Mouse (Mus musculus) forebrain, postnatal 0 days (tissue): ENCODE measurements around the gene Git2. TPM values are rescaled to one million over a fixed set of nuclear protein-coding genes. Genes with fewer than 3 reads are reported as not detected.

Source experiments
- ATAC-seq: fragments of 200-750 bp; cut with Nextera tagmentation; 2 replicates; pipeline ENCODE4 v1.8.0; 2017; ENCODE audit warnings: mild to moderate bottlenecking, moderate library complexity
- DNase-seq: peaks from one replicate; pipeline ENCODE4 v3.0.0-alpha.2; 2015
- H3K27ac ChIP-seq: fragments of 300-500 bp; sonication (generic); 2 replicates; pipeline ENCODE4 v1.5.1; 2014; ENCODE audit warnings: low read depth, mild to moderate bottlenecking, antibody characterized with exemption, low read length, moderate library complexity, mixed read lengths
- H3K27me3 ChIP-seq: fragments of 300-500 bp; sonication (generic); 2 replicates; pipeline ENCODE4 v1.6.1; 2014; ENCODE audit warnings: mild to moderate bottlenecking, low read length, mixed read lengths; ENCODE audit not compliant: insufficient read depth
- H3K36me3 ChIP-seq: fragments of 300-500 bp; sonication (generic); 2 replicates; pipeline ENCODE4 v1.6.1; 2014; ENCODE audit warnings: mild to moderate bottlenecking, moderate library complexity; ENCODE audit not compliant: insufficient read depth
- H3K4me1 ChIP-seq: fragments of 300-500 bp; sonication (generic); 2 replicates; pipeline ENCODE4 v1.6.1; 2014; ENCODE audit warnings: antibody characterized with exemption; ENCODE audit not compliant: insufficient read depth
- H3K4me2 ChIP-seq: fragments of 300-500 bp; sonication (generic); 2 replicates; pipeline ENCODE4 v1.6.1; 2014; ENCODE audit warnings: low read depth, mild to moderate bottlenecking, moderate library complexity
- H3K4me3 ChIP-seq: fragments of 300-500 bp; sonication (generic); 2 replicates; pipeline ENCODE4 v1.5.1; 2014; ENCODE audit warnings: low read depth, low read length, mixed read lengths
- H3K9ac ChIP-seq: fragments of 300-500 bp; sonication (generic); 2 replicates; pipeline ENCODE4 v1.6.1; 2014; ENCODE audit warnings: mild to moderate bottlenecking
- H3K9me3 ChIP-seq: fragments of 300-500 bp; sonication (generic); 2 replicates; pipeline ENCODE4 v1.6.1; 2016; ENCODE audit warnings: low read length
- CTCF ChIP-seq: sonication (generic); IDR thresholded peaks from 2 replicates; pipeline ENCODE4 v1.5.1; 2016; ENCODE audit warnings: antibody characterized with exemption, control low read depth, low read depth
- WGBS: fragments of 180-500 bp; shearing (Covaris S2); extraction: QIAGEN DNeasy Blood & Tissue Kit; methylation state at CpG from one replicate; pipeline ENCODE4 v1.1.7; 2014; 5-methylcytosine and 5-hydroxymethylcytosine counted together
- polyA plus RNA-seq: library from polyadenylated mRNA; unstranded; fragments of >200 nt; fragmentation: Nextera tagmentation; extraction: Ambion mirVana; gene quantifications from 2 replicates; pipeline ENCODE4 v1.2.1, GENCODE M21; 2015
- total RNA-seq: library from RNA; depleted of rRNA; stranded (reverse); fragments of >200 nt; gene quantifications from 2 replicates; pipeline ENCODE4 v1.2.3, GENCODE M21; 2014

The Git2 gene
- total and polyA plus RNA-seq, 2 experiments from 2014 or later: 31.1 to 57.6 TPM

DNA sequence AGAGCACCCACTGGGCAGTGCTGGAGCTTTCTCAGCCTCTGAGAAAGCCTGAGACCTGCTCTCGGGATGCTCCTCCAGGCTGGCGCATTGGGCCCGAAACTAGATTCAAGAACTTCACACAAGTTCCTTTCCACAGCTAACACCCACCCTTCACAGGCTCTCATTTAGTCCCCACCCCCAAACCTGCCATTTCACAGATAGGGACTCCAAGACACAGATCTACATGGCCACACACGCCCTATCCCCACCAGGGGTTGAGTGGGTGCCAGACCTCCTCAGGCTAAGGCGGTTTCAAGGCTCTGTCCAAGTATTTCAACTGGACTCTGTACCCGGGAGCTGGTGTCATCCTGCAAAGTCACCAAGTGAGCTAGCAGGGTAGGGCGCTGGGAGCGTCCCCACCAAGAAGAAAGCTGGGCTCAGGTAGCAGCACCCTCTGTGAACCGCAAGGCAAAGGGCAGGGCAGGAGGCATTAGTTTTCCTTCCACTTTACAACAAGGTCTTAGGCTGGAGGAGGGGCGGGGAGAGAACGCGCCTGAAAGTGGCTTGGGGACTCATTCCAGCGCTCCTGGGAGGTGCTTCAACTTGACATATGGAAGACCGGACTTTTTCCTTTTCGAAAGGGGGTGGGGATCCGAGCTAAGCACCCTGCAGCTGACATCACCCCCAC lies 85.5 kb downstream of the Git2 start:
- Histone ChIP-seq H3K27ac (no peak overlapping the region), H3K4me1 (no peaks in the 10 kb centered on the region), H3K9me3 (no peaks in the 10 kb centered on the region), H3K9ac (peak overlapping the region; percentile 74), H3K36me3 (no peaks in the 10 kb centered on the region), H3K4me2 (peak overlapping the region; percentile 90), H3K4me3 (peak overlapping the region; percentile 70), H3K27me3 (0 out of 2 replicates have a peak, but pooled peaks cover 8% of the 10 kb centered on the region)
- 18% methylated on average over 16 of the region's 16 CpGs for WGBS
- no peak for ATAC-seq
- TF ChIP-seq CTCF: no peak
- DNase-seq: no peak

DNA sequence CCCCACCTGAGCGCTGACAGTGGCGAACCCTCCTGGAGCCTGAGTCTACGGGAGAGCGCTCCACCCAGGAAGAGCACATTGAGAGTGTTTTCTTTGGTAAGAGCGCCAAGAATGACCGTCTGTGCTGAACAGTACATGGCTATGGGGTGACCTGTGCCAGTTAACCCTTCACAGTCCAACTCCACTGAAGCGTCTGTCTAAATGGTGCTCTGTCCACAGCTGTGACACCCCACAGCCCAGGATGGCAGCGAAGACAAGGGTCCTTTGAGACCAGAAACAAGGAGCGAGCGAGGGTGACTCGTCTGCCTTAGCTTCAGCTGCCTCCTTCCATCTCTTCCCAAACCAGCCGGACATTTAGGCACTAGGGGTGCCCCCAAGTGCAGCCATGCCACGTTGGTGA lies 86.6 kb downstream of the Git2 start:
- no peak; the same call in 1 of the 2 replicates for ATAC-seq
- no peak overlapping the region for H3K4me2 ChIP-seq
- WGBS: 83% methylated on average over 13 of the region's 13 CpGs

DNA sequence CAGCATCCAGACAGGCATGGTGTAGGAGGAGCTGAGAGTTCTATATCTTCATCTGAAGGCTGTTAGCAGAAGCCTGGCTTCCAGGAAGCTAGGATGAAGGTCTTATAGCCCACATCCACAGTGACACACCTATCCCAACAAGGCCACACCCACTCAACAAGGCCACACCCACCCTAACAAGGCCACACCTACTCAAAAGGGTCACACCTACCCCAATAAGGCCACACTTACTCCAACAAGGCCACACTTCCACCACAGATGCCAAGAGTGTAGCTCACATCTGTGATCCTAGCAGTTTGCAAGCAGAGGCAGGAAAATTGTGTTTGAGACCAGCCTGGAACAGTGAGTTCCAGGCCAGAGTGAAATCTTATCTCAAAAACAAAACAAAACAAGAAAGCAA lies 87.4 kb downstream of the Git2 start:
- Histone ChIP-seq H3K4me2 (no peak overlapping the region), H3K9ac (no peak overlapping the region), H3K9me3 (no peaks in the 10 kb centered on the region), H3K4me1 (no peaks in the 10 kb centered on the region), H3K36me3 (no peaks in the 10 kb centered on the region), H3K27me3 (no peaks in the 10 kb centered on the region), H3K4me3 (no peak overlapping the region), H3K27ac (no peak overlapping the region)
- no peak for ATAC-seq
- DNase-seq: no peak
- TF ChIP-seq CTCF: no peak

More for the DNA sequence above, 86.6 kb downstream of the Git2 start:
- no peaks in the 10 kb centered on the region for H3K4me1 ChIP-seq
- H3K27me3 ChIP-seq: 0 out of 2 replicates have a peak, but pooled peaks cover under 1% of the 10 kb centered on the region
- H3K27ac ChIP-seq: no peak overlapping the region
- H3K4me3 ChIP-seq: no peak overlapping the region
- no peaks in the 10 kb centered on the region for H3K9me3 ChIP-seq
- TF ChIP-seq CTCF: no peak
- no peak overlapping the region for H3K9ac ChIP-seq
- no peaks in the 10 kb centered on the region for H3K36me3 ChIP-seq
- DNase-seq: no peak

DNA sequence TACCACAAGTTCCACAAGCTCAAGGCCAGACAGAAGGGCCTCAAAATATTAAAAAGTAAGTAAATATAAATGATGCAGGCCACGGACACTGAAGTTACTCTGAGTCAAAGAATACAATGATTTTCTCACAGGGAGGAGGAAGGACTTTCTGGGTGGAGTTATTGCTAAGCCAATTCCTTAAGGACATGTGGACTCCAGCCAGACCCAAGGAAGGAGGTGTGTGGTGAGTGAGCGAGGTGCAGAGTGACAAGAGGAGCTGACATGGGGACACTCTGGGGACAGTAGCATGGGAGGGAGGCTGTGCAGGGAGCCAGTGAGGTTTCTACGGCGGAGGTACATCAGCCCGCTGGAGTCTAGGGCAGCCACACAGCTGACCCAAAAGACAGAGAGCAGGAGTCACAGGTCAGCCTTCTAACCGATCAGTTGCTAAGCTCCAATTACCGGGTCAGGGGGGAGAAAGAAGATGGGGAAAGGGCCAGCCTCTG lies 88.5 kb downstream of the Git2 start:
- Histone ChIP-seq H3K4me2 (no peak overlapping the region), H3K36me3 (no peaks in the 10 kb centered on the region), H3K27me3 (no peaks in the 10 kb centered on the region), H3K9ac (no peak overlapping the region), H3K27ac (no peak overlapping the region), H3K4me1 (no peaks in the 10 kb centered on the region), H3K9me3 (no peaks in the 10 kb centered on the region), H3K4me3 (no peak overlapping the region)
- DNase-seq (no peak), ATAC-seq (no peak)
- no peak for TF ChIP-seq CTCF
- 76% methylated on average over 7 of the region's 7 CpGs for WGBS

DNA sequence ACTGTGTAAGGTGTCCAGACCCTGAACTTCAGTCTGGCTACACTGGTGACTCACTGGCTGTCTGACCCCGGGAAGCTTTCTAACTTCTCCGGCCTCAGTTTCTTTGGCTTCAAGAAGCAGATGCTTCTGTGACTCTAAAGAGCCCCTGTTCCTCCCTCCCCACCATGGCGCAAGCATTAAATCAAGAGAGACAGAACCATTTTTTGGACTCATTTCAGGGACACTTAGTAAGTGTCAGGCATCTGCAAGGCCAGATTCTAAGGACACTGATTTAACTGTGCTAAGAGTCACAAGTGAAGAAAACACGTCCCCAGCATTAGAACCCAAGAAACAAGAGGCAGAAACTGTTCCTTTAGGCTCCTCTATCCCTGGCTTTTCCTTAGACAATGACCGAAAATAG lies 89.3 kb downstream of the Git2 start:
- Histone ChIP-seq H3K9me3 (no peaks in the 10 kb centered on the region), H3K4me2 (no peak overlapping the region), H3K4me3 (no peak overlapping the region), H3K27me3 (no peaks in the 10 kb centered on the region), H3K36me3 (no peaks in the 10 kb centered on the region), H3K9ac (no peak overlapping the region), H3K4me1 (no peaks in the 10 kb centered on the region), H3K27ac (no peak overlapping the region)
- DNase-seq (no peak), ATAC-seq (no peak)
- 92% methylated on average over 5 of the region's 5 CpGs for WGBS
- no peak for TF ChIP-seq CTCF

DNA sequence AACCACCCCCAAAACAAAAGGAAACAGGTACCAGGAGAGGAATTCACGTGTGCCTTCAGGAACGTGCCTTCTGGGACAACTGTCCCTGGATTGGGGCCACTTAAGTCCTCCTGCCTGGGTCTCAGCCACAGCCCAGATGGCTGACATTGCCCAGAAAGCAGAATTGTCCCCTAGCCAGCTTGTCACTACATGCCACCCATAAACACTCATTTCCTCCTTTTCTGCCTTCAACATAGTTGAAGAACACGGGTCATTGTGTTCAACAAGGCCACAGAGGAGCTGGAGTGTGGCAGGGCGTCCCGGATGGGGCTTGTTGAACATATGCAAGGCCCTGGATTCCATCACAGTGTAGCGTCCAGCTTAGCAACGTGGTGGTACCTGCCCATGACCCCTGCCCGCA lies 93.6 kb downstream of the Git2 start:
- no peaks in the 10 kb centered on the region for H3K4me1 ChIP-seq
- H3K4me2 ChIP-seq: no peak overlapping the region
- 74% methylated on average over 8 of the region's 8 CpGs for WGBS
- DNase-seq (no peak), ATAC-seq (no peak)
- TF ChIP-seq CTCF: no peak
- no peak overlapping the region for H3K4me3 ChIP-seq
- no peaks in the 10 kb centered on the region for H3K27me3 ChIP-seq
- H3K9me3 ChIP-seq: no peaks in the 10 kb centered on the region
- H3K27ac ChIP-seq: no peak overlapping the region
- H3K9ac ChIP-seq: no peak overlapping the region
- peaks cover 4% of the 10 kb centered on the region; the same call in 1 of the 2 replicates for H3K36me3 ChIP-seq

DNA sequence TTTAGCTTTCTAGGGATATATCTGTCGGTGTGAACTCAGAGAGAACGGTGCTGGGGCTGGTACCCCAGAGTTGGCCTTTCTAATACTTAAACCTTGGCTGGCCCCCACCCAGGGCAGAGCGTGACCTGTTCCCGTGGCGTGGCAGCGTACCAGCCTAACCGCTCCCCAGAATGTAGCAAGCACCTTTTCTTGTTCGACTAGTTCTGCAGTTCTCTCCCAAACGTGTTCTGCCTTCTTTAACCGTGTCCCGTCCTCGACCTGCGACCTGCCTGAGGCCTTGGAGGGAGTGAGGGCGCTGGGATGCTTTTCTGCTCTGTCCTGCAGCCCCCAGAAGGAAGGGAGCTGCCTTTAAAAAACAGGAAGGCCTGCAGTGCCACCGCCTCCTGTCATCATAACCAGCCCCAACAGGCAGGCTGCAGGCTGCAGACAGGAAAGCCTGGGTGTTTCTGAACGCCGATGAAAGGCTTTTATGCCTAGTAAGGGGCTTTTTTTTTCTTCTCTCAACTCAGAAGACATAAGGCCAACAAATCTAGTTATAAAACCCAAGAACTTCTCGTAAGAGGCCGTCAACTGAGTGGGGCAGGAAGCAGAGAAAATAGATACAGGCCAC lies 94.5 kb downstream of the Git2 start:
- H3K9ac ChIP-seq: no peak overlapping the region
- H3K27ac ChIP-seq: no peak overlapping the region
- no peak overlapping the region for H3K4me3 ChIP-seq
- H3K4me2 ChIP-seq: no peak overlapping the region
- H3K4me1 ChIP-seq: no peaks in the 10 kb centered on the region
- H3K36me3 ChIP-seq: peaks cover 10% of the 10 kb centered on the region; the same call in 1 of the 2 replicates
- DNase-seq (no peak), ATAC-seq (no peak)
- no peak for TF ChIP-seq CTCF
- H3K9me3 ChIP-seq: no peaks in the 10 kb centered on the region
- WGBS: 80% methylated on average over 19 of the region's 19 CpGs
- no peaks in the 10 kb centered on the region for H3K27me3 ChIP-seq
